Mouse (Mus musculus) T-helper 2 cell (primary cell): Measurements from ENCODE around the gene Fcrl5.

Experiments
- in situ Hi-C: fragments of 300-600 bp; cut with MboI, MseI; formaldehyde crosslinking; loops from one replicate; pipeline ENCODE4 v1.15.1; 2025; ENCODE audit warnings: high pct_unique_total_duplicates

Fcrl5 gene

GRCm38 (mm10) chr3:87500088-87501055 lies 64.8 kb downstream of the Fcrl5 start:
- in situ Hi-C loops: loop anchor here (5.0 kb wide), 3 partner anchors 62 to 178 kb away; no protein-coding TSS in a partner anchor

GRCm38 (mm10) chr3:87501151-87501550 lies 65.6 kb downstream of the Fcrl5 start:
- in situ Hi-C loops: loop anchor here (5.0 kb wide), 3 partner anchors 61 to 179 kb away; no protein-coding TSS in a partner anchor

- in situ Hi-C loops: loop anchor here (5.0 kb wide), 3 partner anchors 60 to 180 kb away; no protein-coding TSS in a partner anchor
Measured at GRCm38 (mm10) chr3:87502771-87503170, 67.2 kb downstream of the Fcrl5 start.

- in situ Hi-C loops: loop anchor here (5.0 kb wide), 3 partner anchors 58 to 182 kb away; no protein-coding TSS in a partner anchor
Measured at GRCm38 (mm10) chr3:87504330-87504729, 68.8 kb downstream of the Fcrl5 start.

- in situ Hi-C loops: loop anchor here (5.0 kb wide), 4 partner anchors 57 to 263 kb away; no protein-coding TSS in a partner anchor
Measured at GRCm38 (mm10) chr3:87504749-87505425, 69.3 kb downstream of the Fcrl5 start.

- in situ Hi-C loops: loop anchor here (5.0 kb wide), 1 partner anchor 264 kb away; no protein-coding TSS in a partner anchor
Measured at GRCm38 (mm10) chr3:87506456-87507416, 71.2 kb downstream of the Fcrl5 start.

GRCm38 (mm10) chr3:87508205-87508901 lies 72.8 kb downstream of the Fcrl5 start:
- in situ Hi-C loops: loop anchor here (5.0 kb wide), 1 partner anchor 266 kb away; no protein-coding TSS in a partner anchor

GRCm38 (mm10) chr3:87509061-87509460 lies 73.5 kb downstream of the Fcrl5 start:
- in situ Hi-C loops: loop anchor here (5.0 kb wide), 1 partner anchor 267 kb away; no protein-coding TSS in a partner anchor

GRCm38 (mm10) chr3:87510832-87511231 lies 75.3 kb downstream of the Fcrl5 start:
- in situ Hi-C loops: no loop called here

- in situ Hi-C loops: no loop called here
Measured at GRCm38 (mm10) chr3:87511971-87512765, 76.6 kb downstream of the Fcrl5 start.

- in situ Hi-C loops: no loop called here
Measured at GRCm38 (mm10) chr3:87515567-87516081, 80.1 kb downstream of the Fcrl5 start.

- in situ Hi-C loops: no loop called here
Measured at GRCm38 (mm10) chr3:87518425-87518824, 82.9 kb downstream of the Fcrl5 start.

GRCm38 (mm10) chr3:87521126-87521525 lies 85.6 kb downstream of the Fcrl5 start:
- in situ Hi-C loops: loop anchor here (10.0 kb wide), 1 partner anchor 676 kb away; no protein-coding TSS in a partner anchor

GRCm38 (mm10) chr3:87521833-87522232 lies 86.3 kb downstream of the Fcrl5 start:
- in situ Hi-C loops: loop anchor here (10.0 kb wide), 1 partner anchor 677 kb away; no protein-coding TSS in a partner anchor

GRCm38 (mm10) chr3:87523701-87524100 lies 88.1 kb downstream of the Fcrl5 start:
- in situ Hi-C loops: loop anchor here (10.0 kb wide), 1 partner anchor 679 kb away; no protein-coding TSS in a partner anchor

GRCm38 (mm10) chr3:87525043-87525836 lies 89.7 kb downstream of the Fcrl5 start, which contains the start of gene Etv3:
Etv3 (plus strand) TSS chr3:87525407.
- in situ Hi-C loops: loop anchor here (10.0 kb wide), 1 partner anchor 680 kb away; no protein-coding TSS in a partner anchor

- in situ Hi-C loops: loop anchor here (10.0 kb wide), 1 partner anchor 681 kb away; no protein-coding TSS in a partner anchor
Measured at GRCm38 (mm10) chr3:87525837-87526570, 90.4 kb downstream of the Fcrl5 start.
